Mouse (Mus musculus) brain, embryonic 14.5 days (tissue): ENCODE data around the gene Oxld1.

Source experiments
- CTCF ChIP-seq: fragments of 200-500 bp; IDR thresholded peaks from 2 replicates; pipeline ENCODE4 v1.5.1; 2012; ENCODE audit warnings: inconsistent platforms, mild to moderate bottlenecking, moderate library complexity, borderline replicate concordance; ENCODE audit not compliant: insufficient read depth, insufficient read length; ENCODE audit errors: extremely low read depth
- POLR2A ChIP-seq: fragments of 200-500 bp; IDR thresholded peaks from 2 replicates; pipeline ENCODE4 v1.6.1; 2012; ENCODE audit warnings: mild to moderate bottlenecking, inconsistent platforms, borderline replicate concordance; ENCODE audit not compliant: poor library complexity, insufficient read depth, insufficient read length, severe bottlenecking; ENCODE audit errors: extremely low read depth

DNA sequence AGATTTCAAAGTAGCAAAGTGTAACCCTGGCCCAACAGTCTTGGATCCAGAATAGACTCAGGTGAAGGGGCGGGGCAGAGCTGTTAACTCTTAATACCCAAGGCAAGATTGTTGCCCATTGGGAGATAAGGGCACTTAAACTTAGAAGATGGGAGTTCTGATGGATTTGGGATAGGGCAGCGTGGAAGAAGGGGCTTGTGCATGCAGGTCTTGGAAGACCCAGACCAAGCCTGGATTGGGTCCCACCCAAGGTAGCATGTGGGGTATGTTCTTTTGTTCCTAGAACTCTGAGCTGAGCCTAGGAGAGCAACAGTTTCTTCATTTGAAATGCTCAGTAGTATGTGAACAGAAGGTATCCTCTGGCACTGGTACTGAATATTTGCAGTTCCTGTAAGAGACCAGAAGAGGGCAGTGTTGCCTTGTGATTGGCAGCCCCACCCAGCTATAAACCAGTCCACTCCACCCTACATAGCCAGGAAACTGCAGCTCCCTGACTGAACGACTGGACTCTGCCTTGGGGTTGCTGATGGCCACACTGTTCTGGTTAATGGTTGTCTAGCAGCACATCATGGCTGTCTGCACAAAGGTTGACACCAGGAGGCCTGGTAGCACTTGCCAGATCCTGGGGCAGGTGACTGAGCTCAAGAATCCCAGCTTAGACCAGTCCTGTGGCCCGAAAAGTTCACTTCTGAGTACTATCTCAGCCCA, 31.3 kb upstream of the Oxld1 start:
- TF ChIP-seq CTCF: peak; percentile 88
- no peak for TF ChIP-seq POLR2A
